Mouse (Mus musculus): ENCODE measurements at regions not wholly inside any gene's neighbourhood (a gene's known extent, or its start where the extent isn't known, plus 50 kb on each side); places are given as distances from the start of the nearest gene placed in this dataset.

- Histone ChIP-seq H3K4me3 (peak overlapping the region; percentile 21; the same call in 1 of the 2 replicates), H3K27ac (peak overlapping the region; percentile 91)
- DNase-seq (ENCODE audit: low spot score in 2 of 2): no peak
- TF ChIP-seq CTCF (conservative IDR thresholded peaks at IDR 0.05): no peak
Observed at GRCm38 (mm10) chr4:81580553-81580952, 137.9 kb upstream of the Mpdz start.

GRCm38 (mm10) chr4:81579389-81580110 lies 136.9 kb upstream of the Mpdz start:
- no peak for TF ChIP-seq CTCF (conservative IDR thresholded peaks at IDR 0.05)
- H3K4me3 ChIP-seq: peak overlapping the region; percentile 24; the same call in 1 of the 2 replicates
- H3K27ac ChIP-seq: peak overlapping the region; percentile 91
- no peak for DNase-seq (ENCODE audit: low spot score in 2 of 2)

- Histone ChIP-seq H3K27ac (peak overlapping the region; percentile 91), H3K4me3 (peak overlapping the region; percentile 24; the same call in 1 of the 2 replicates)
- peak; percentile 61 for TF ChIP-seq CTCF (conservative IDR thresholded peaks at IDR 0.05)
- DNase-seq (ENCODE audit: low spot score in 2 of 2): no peak
Observed at GRCm38 (mm10) chr4:81578981-81579380, 136.4 kb upstream of the Mpdz start.

GRCm38 (mm10) chr4:81573771-81574170 lies 131.2 kb upstream of the Mpdz start:
- no peak for TF ChIP-seq CTCF (conservative IDR thresholded peaks at IDR 0.05)
- DNase-seq (ENCODE audit: low spot score in 2 of 2): no peak
- peak overlapping the region; percentile 58 for H3K27ac ChIP-seq
- no peak overlapping the region for H3K4me3 ChIP-seq

GRCm38 (mm10) chr4:81570736-81571135 lies 128.1 kb upstream of the Mpdz start:
- TF ChIP-seq CTCF (conservative IDR thresholded peaks at IDR 0.05): no peak
- H3K4me3 ChIP-seq: no peak overlapping the region

GRCm38 (mm10) chr4:81569531-81569930 lies 126.9 kb upstream of the Mpdz start:
- Histone ChIP-seq H3K4me3 (no peak overlapping the region), H3K27ac (0 out of 2 replicates have a peak overlapping the region, but pooled peaks have one; percentile 77)
- DNase-seq (ENCODE audit: low spot score in 2 of 2): no peak
- no peak for TF ChIP-seq CTCF (conservative IDR thresholded peaks at IDR 0.05)

More at GRCm38 (mm10) chr4:81570736-81571135, 128.1 kb upstream of the Mpdz start:
- H3K27ac ChIP-seq: peak overlapping the region; percentile 77
- DNase-seq (ENCODE audit: low spot score in 2 of 2): no peak

GRCm38 (mm10) chr4:81568404-81568803 lies 125.8 kb upstream of the Mpdz start:
- DNase-seq (ENCODE audit: low spot score in 2 of 2): no peak
- H3K4me3 ChIP-seq: no peak overlapping the region
- TF ChIP-seq CTCF (conservative IDR thresholded peaks at IDR 0.05): no peak
- peak overlapping the region; percentile 90 for H3K27ac ChIP-seq

GRCm38 (mm10) chr4:81567928-81568327 lies 125.3 kb upstream of the Mpdz start:
- DNase-seq (ENCODE audit: low spot score in 2 of 2): peak in 1 of 2 experiments; percentile 61
- H3K4me3 ChIP-seq: no peak overlapping the region
- TF ChIP-seq CTCF (conservative IDR thresholded peaks at IDR 0.05): no peak
- H3K27ac ChIP-seq: peak overlapping the region; percentile 90

- H3K4me3 ChIP-seq: peak overlapping the region; percentile 17; the same call in 1 of the 2 replicates
- peak in 1 of 2 experiments; percentile 44 for DNase-seq (ENCODE audit: low spot score in 2 of 2)
- no peak for TF ChIP-seq CTCF (conservative IDR thresholded peaks at IDR 0.05)
- peak overlapping the region; percentile 90 for H3K27ac ChIP-seq
Observed at GRCm38 (mm10) chr4:81566526-81566925, 123.9 kb upstream of the Mpdz start.

GRCm38 (mm10) chr4:81565422-81566395 lies 123.1 kb upstream of the Mpdz start:
- Histone ChIP-seq H3K27ac (peak overlapping the region; percentile 90), H3K4me3 (peak overlapping the region; percentile 17)
- DNase-seq (ENCODE audit: low spot score in 2 of 2): peak in 1 of 2 experiments; percentile 74
- no peak for TF ChIP-seq CTCF (conservative IDR thresholded peaks at IDR 0.05)

GRCm38 (mm10) chr4:81564446-81564845 lies 121.8 kb upstream of the Mpdz start:
- peak overlapping the region; percentile 90 for H3K27ac ChIP-seq
- no peak for DNase-seq (ENCODE audit: low spot score in 2 of 2)
- peak overlapping the region; percentile 27; the same call in 1 of the 2 replicates for H3K4me3 ChIP-seq
- peak; percentile 83 for TF ChIP-seq CTCF (conservative IDR thresholded peaks at IDR 0.05)

- DNase-seq (ENCODE audit: low spot score in 2 of 2): peak in 1 of 2 experiments; percentile 43
- H3K4me3 ChIP-seq: peak overlapping the region; percentile 8; the same call in 1 of the 2 replicates
Observed at GRCm38 (mm10) chr4:81563574-81563973, 121.0 kb upstream of the Mpdz start.

GRCm38 (mm10) chr4:81561453-81561852 lies 118.8 kb upstream of the Mpdz start:
- no peak for DNase-seq (ENCODE audit: low spot score in 2 of 2)
- Histone ChIP-seq H3K27ac (no peak overlapping the region), H3K4me3 (no peak overlapping the region)
- TF ChIP-seq CTCF (conservative IDR thresholded peaks at IDR 0.05): no peak

More at GRCm38 (mm10) chr4:81563574-81563973, 121.0 kb upstream of the Mpdz start:
- TF ChIP-seq CTCF (conservative IDR thresholded peaks at IDR 0.05): no peak
- peak overlapping the region; percentile 90 for H3K27ac ChIP-seq
